Mouse (Mus musculus) left cerebral cortex, adult 11 months (tissue): Measurements from ENCODE around the gene Chst3.
"Not testable (repeated sequence)": the region's sequence is repeated elsewhere in the genome, so short reads cannot be mapped to it uniquely, and the experiment has no call there.

Experiments used
- DNase-seq: peaks from one replicate; pipeline ENCODE4 v3.0.0; 2022; ENCODE audit warnings: low spot score

The Chst3 gene

DNA sequence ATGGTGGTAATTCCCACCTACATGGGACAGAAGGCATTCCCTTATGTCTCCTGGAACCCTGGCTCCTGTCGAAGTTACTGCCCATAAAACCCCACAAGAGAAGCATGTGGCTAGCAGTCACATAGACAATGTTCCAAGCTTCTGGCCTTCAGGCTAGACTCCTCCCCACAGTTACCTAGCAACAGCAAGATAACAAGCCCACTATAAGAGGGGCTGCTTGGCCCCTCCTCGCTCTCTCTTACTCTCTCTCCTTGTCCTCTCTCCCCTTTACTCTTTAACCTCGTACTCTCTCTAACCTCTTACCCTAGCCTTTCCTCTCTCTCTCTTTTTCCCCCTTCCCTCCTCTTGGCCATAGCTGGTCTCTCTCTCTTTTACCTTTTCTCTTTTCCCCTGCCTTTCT is 57.7 kb downstream of the Chst3 start:
- DNase-seq: not testable (repeated sequence)

DNA sequence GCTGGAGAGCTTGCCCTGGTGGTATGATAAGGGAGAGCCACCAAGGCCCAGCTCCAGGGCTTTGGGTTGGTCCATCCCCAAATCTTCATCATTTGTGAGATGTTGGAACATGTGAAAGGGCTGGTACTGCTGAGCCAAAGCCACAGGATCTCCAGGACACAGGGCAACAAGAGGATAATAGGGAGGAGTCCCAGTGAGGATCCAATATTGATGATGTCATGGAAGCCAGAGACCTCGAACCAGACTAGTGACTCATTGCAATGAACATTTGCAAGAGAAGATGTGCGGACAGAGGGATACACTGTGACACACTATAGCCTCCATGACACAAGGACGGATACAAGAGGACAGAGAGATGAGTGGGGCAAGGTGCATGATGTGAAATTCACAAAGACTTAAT is 60.9 kb downstream of the Chst3 start:
- no peak for DNase-seq

DNA sequence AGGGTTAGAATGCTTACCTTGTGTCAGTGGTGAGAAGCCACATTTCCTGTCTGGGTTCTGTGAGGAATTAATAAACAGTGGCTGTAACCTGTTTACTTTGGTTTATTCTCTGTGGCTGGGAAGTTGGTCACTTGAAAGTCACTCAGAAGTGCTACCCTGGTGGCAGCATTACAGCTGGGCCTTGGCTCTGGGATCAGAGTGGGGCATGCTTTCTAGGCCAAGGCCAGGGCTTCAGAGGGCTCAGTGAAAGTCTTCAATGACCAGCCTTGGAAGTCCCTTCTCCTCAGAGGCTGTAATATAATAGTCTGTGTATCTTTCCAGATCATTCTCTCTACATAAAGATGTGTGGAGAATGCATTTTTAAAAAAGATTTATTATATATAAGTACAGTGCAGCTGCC is 63.0 kb downstream of the Chst3 start:
- DNase-seq: no peak

DNA sequence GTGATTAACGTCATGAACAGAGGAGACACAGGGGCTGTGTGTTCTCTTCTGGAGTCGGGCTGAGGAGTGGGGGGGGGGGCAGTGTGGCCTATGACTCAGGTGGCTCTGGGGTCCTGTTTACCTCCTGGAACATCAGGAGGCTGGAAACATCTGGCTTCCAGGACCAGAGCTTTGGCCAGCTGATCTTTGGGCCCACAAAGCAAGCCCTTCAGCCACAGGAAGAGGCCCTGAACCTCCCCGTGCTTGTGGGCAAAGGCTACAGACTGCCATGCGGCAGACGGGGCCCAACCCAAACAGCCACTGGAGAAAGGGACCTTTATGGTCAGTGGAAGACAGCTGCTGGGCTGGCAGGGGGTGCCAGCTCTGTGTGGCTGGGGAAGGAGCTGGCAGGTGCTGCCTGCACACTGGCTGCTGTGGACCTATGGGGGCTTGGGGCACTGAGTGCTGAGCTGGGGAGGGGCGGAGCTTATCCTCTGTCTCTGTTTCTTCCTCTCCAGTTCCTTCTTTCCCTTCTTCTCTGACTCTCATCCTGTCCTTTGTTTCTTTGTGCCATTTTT is 67.9 kb downstream of the Chst3 start:
- DNase-seq: no peak

DNA sequence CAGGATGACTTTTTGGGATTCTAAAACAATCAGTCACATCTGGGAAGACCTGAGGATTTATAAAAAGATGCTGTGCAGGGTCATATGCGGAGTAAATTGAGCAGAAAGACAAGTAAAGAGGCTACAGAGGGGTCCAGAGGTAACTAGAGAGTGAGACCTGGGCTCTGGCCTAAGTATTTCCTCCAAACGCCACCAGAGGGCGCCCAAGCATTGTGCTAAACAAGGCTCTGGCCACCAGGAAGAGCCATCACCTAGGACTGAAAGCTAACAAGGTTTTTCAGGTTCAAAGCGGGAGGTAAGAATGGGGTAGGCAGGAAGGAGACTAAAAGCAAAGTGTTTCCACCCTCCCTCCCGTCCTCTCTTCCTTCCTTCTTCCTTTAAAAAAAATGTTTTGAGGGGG is 71.0 kb downstream of the Chst3 start:
- DNase-seq: no peak

DNA sequence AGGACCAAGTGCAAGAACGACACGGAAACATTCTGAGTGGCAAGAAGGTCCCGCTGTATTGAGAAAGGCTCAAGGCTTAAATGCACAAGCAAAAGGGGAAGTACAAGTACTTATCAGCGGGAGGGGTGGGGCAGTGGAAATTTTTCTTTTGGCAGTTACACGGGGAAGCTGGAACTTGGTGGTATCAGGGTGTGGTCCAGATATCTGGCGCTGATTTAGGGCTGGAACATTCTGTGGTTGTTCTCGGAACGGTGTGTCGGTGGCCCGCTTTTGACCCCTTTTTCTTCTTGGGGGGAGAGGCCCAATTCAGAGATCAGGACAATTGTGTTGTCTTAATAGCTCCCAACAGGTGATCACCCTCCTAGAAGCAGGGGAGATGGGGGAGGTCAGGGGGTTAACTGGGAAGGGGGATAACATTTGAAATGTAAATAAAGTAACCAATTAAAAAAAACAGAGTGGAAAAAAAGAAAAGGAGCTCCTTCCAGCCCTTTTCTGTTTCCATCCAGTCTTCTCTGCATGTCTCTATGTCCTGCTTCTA is 71.5 kb downstream of the Chst3 start:
- DNase-seq: not testable (repeated sequence)

DNA sequence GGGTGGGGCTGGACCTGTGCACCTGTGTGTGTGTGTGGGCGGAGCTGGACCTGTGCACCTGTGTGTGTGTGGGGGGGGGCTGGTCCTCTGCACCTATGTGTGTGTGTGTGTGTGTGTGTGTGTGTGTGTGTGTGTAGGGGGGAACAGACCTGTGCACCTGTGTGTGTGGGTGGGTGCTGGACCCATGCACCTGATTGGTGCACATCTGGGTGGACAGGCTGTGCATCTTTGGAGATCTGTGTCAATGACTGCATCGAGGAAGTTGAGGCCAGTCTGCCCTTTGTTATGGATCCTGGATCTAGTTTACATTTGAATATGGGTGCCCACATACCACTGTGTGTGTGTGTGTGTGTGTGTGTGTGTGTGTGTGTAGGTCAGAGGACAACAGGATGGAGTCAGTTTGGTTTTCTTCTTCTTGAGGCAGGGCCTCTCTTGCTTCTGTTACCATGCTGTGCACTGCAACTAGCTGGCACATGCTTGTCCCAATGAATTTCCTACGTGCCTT is 77.4 kb downstream of the Chst3 start:
- DNase-seq: no peak

DNA sequence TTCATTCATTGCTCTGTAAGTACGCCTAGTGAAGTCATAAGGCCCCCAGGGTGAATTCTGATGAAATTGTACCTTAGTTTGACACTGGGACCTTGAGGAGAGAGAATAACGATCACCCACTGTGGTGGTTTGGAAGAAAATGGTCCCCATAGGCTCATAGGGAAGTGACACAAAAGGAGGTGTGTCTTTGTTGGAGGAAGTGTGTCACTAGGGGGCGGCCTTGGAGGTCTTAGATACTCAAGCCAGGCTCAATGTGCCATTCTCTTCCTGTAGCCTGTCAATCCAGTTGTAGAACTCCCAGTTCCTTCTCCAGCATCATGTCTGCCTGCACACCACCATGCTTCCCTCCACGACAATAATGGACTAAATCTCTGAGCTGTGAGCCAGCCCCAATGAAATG is 78.3 kb downstream of the Chst3 start:
- no peak for DNase-seq

DNA sequence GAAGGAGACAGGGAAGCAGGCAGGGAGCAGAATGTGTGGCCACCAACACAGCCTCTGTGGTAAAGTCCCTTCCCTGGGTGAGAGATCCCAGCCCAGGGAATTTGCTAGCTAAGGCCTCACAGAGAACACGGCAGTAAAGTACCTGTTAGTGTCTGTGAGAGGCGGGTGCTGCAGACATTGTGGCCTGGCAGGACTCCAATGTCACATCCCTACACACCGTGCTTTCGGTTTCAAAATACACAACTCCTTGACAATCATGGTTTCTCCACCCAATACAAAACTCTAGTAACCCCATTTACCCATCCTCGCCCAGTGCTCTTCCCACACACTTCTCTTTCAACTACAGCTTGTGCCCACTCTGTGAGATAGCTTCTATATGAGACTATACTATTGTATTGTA is 80.4 kb downstream of the Chst3 start:
- no peak for DNase-seq

DNA sequence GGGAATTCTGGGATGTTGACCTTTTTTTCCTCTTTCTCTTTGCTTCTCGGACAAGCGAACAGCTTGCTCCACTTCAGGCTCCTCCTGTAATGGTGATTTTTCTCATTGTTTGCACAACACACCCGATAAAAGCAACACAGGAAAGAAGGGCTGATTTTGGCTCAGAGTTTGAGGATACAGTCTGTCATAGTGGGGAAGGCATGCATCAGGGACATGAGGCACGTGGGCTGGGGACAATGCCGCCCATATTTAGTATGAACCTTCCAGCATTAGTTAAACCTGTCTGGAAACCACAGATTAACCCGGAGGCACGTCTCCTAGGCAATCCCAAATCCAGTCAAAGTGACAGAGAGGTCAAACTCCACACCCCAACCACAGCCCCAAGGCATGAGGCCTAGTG is 82.1 kb downstream of the Chst3 start:
- DNase-seq: no peak

DNA sequence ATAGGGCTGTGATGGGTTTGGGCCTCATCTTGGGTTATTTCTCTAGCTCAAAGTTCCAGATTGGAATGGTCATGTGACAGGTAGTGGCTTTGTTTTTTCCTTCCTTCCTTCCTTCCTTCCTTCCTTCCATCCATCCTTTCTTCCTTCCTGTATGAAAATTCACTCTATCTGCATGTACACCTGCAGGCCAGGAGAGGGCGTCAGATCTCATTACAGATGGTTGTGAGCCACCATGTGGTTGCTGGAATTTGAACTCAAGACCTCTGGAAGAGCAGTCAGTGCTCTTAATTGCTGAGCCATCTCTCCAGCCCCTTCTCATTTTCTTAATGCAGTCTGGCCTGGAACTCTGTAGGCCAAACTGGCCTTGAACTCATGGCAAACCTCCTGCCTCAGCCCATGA is 83.0 kb downstream of the Chst3 start:
- not testable (repeated sequence) for DNase-seq

DNA sequence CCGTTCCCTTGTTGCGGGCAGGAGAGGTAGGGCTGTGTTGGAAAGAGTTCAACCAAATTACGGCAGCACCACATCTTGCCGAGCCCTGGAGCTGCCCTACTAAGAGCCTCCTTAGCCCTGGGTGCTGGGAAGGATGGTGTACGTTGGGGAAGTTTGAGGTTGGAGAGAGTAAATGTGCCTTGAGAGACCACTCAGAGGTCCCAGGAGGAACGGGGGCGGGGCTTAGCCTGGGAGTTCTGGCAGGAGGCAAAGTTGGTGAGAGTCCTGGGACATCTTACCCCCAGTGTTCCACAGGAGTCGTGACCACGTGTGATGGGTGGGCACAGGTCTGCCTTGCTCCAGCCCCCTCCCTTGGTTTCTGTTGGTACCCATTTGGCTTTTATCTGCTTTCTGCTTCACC is 84.9 kb downstream of the Chst3 start:
- DNase-seq: no peak

DNA sequence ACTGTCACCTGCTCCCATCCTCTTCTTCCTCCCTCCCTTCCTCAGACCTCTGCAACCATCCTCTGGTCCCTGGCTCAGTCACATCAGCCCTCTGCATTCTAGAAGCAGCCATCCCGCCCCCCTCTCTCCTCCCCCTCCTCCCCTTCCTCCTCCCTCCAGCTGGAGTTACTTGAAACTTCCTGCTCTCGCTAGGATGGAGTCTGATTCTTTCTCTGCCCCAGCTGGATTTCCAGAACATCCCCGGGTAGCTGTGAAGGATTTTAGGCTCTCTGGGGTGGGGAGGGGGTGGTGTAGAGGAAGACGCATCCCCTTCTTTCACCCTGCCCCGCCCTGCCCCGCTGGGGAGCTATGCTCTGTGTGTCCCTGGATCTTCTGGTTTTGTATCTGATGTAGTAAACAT is 85.6 kb downstream of the Chst3 start:
- DNase-seq: no peak
